Mouse (Mus musculus): Measurements from ENCODE around the gene AF067061. TPM values are rescaled to one million over a fixed set of nuclear protein-coding genes. Genes with fewer than 3 reads are reported as not detected.
A peak's percentile ranks its signal among the peaks of the same experiment; 100 is the strongest.

The AF067061 gene
- polyA plus RNA-seq, 1 experiment: not detected

DNA sequence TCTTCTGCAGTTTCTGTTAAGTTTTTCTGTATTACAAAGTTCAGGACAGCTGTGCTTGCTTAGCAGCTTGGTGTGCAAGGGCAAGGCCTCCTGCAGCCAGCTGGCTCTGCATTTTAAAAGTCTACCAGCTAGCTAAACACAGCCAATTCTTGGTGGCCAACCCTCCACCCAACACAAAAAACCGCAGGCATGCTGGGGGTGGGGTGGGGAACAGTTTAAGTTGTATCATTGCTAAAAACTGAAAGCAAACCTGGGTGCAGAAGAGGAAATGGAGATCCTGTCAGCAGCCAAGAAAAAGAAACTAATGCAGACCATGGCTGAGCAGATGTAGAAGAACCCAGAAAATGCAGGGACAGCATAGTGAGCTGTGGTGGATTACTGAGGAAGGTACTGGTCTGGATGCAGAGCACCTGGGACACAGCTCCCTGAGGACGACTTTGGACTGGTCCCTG is 37.1 kb downstream of the AF067061 start, which contains the start of gene BC147527:
TSS of gene BC147527 (plus strand) at position 402 of the 452 bp plus-strand sequence.
- no peak for DNase-seq (ENCODE audit: low read depth)
- TF ChIP-seq CTCF (IDR thresholded peaks at IDR 0.05; ENCODE audit: borderline replicate concordance, extremely low read depth, insufficient read depth, insufficient read length): no peak

- TF ChIP-seq CTCF (IDR thresholded peaks at IDR 0.05; ENCODE audit: borderline replicate concordance, extremely low read depth, insufficient read depth, insufficient read length) (no peak), POLR2A (IDR thresholded peaks at IDR 0.05; ENCODE audit: borderline replicate concordance, extremely low read depth, insufficient read depth, insufficient read length, poor library complexity, severe bottlenecking) (no peak)
- no peak for DNase-seq (ENCODE audit: low read depth)
These were observed 37.9 kb downstream of the AF067061 start for GRCm38 (mm10) chr13:120300853-120301252.

- no peak for DNase-seq (ENCODE audit: low read depth)
- no peak for TF ChIP-seq CTCF (IDR thresholded peaks at IDR 0.05; ENCODE audit: borderline replicate concordance, extremely low read depth, insufficient read depth, insufficient read length)
- TF ChIP-seq POLR2A (IDR thresholded peaks at IDR 0.05; ENCODE audit: borderline replicate concordance, extremely low read depth, insufficient read depth, insufficient read length, poor library complexity, severe bottlenecking): no peak
These were observed 47.8 kb downstream of the AF067061 start for GRCm38 (mm10) chr13:120310749-120311148.

DNA sequence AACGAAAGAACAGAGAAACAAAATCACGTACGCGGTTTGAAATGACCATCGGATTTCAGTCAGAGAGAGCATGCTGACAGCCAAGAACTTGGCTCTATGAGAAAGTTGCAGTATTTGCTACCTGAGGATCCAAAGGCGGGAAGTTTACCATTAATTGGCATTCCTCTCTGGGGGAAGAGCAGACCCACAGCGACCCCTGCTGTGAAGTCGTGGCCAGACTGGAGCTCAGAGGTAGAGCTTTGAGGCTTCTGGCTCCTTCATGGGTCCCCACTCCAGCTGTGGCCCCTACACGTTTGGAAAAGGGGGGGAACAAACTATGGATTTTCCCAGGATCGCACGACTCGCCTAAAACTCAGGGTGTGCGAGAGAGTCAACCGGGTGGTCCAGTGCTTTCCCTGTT is 50.7 kb downstream of the AF067061 start:
- DNase-seq (ENCODE audit: low read depth): peak; percentile 6
- TF ChIP-seq CTCF (IDR thresholded peaks at IDR 0.05; ENCODE audit: borderline replicate concordance, extremely low read depth, insufficient read depth, insufficient read length): peak; percentile 50; the same call in 1 of the 2 replicates
- no peak for TF ChIP-seq POLR2A (IDR thresholded peaks at IDR 0.05; ENCODE audit: borderline replicate concordance, extremely low read depth, insufficient read depth, insufficient read length, poor library complexity, severe bottlenecking)

Other genes starting within 250 kb of the AF067061 start
- not detected in 2 replicates for gene Gm36079, start 236.1 kb upstream of the AF067061 start, polyA plus RNA-seq (2012; rRNA removed)
- not detected in 2 replicates for gene Gm21188, start 210.9 kb upstream of the AF067061 start, polyA plus RNA-seq (2012; rRNA removed)
- not detected in 2 replicates for gene Gm20767, start 122.9 kb upstream of the AF067061 start, polyA plus RNA-seq (2012; rRNA removed)
- gene Gm21818, start 90.7 kb upstream of the AF067061 start, polyA plus RNA-seq (2012; rRNA removed): not detected in 2 replicates
- gene Gm21762, start 47.2 kb upstream of the AF067061 start, polyA plus RNA-seq (2012; rRNA removed): not detected in 2 replicates
- not detected in 2 replicates for gene Gm21731, start 24.0 kb upstream of the AF067061 start, polyA plus RNA-seq (2012; rRNA removed)
- gene BC147527, start 37.3 kb downstream of the AF067061 start, polyA plus RNA-seq (2012; rRNA removed): 0.06 and 0.15 TPM in 2 replicates
- not detected in 2 replicates for gene Tcstv3, start 53.8 kb downstream of the AF067061 start, polyA plus RNA-seq (2012; rRNA removed)

All from brain, embryonic 14.5 days (tissue).